Mouse (Mus musculus) megakaryocyte progenitor cell, adult 5-6 weeks (primary cell): ENCODE results near the gene Lin28a. TPM values are rescaled to one million over a fixed set of nuclear protein-coding genes. Genes with fewer than 3 reads are reported as not detected.

Source experiments
- ATAC-seq: replicated peaks from 2 replicates; pipeline ENCODE4 v1.8.0; 2016; ENCODE audit warnings: mild to moderate bottlenecking, moderate TSS enrichment, inconsistent platforms; ENCODE audit not compliant: poor library complexity
- total RNA-seq, 2 experiments: library from RNA; stranded (forward) in 1 of 2; stranded (reverse) in 1 of 2; fragments of 157-497, 149-512 nt in 1 of 2; fragments of 200-1000 nt in 1 of 2; gene quantifications; 2 replicates each; pipeline versions ENCODE4 v1.2.3 to v1.2.4; 2015 to 2017

The Lin28a gene
- total RNA-seq, 2 experiments from 2014 or later, result 4.7 to 31.2 TPM

- ATAC-seq, result no peak
These were observed 1.2 kb upstream of the Lin28a start for GRCm38 (mm10) chr4:134019641-134020351.

DNA sequence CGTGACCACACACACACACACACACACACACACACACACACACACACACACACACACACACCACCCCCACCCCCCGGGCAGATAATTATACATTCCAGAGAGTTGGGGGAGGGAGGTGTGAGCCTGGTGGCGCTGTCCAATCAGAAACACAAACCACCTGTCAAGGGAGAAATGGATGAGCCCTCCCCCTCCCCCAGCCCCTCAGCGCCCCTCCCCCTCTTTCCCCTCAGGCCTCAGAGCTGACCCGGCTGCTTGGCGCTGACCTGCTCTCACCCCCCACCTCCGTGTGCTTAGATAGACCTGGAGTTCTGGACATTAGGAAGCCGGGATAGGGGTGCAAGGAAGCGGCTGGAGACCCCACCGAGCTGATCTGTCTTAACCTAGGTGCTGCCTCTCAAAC, 569 bp upstream of the Lin28a start:
- ATAC-seq, result no peak

- no peak for ATAC-seq
These were observed 433 bp downstream of the Lin28a start for GRCm38 (mm10) chr4:134018038-134018778.

- ATAC-seq, result no peak
These were observed 1.3 kb downstream of the Lin28a start for GRCm38 (mm10) chr4:134017201-134017865.

- ATAC-seq, result no peak
These were observed 1.9 kb downstream of the Lin28a start for GRCm38 (mm10) chr4:134016767-134017166.

DNA sequence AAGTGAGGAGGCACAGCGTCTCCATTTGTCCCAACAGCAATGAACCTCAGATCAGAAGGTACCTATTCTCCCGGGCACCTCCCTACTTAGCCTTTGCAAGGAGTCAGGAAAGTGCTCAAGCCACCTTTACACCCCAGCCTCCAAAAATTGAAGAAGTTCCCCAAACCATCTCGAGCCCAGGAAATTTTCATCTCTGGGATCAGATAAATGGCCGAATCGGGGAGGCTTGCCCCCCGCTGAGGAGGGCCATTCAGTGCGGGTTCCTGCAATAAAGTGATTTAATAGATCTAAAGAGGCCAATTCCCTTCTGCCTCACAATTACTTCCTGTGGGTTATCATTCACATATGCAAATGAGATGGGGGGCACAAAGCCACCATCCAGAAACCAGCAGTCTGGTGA, 2.4 kb downstream of the Lin28a start:
- ATAC-seq, result no peak

DNA sequence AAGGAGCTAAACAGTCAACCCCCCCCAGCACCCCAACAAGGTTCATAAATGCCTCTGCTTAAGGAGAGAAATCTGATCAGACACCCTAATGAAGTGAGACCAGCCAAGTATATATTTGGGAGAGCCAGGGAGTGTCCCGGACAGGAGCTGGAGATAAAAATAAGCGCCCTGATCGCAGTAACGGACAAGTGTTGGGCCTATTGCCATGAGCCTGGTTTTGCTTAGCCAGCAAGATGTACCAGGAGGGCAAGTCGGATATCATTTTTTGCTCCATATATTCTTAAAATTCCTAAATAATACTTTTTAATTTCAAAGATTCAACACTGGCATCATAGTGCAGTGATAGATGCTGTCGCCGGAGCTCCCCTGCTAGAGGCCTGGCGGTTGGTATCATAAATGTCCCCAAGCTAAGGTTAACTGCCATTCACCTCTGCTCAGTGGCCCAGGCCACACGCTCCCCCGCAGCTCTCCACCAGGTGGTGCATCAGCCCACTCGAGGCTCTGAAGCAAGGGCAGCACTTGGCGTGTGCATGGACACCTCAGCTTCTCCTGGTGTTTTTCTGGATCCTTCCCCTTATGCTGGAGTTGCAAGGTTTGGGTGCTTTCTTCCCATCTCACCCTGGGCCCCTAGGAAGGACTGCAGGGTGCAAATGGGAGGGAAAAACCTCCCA, 5.6 kb downstream of the Lin28a start:
- ATAC-seq, result peak; percentile 66

- 0 out of 2 replicates have a peak, but pooled peaks have one; percentile 14 for ATAC-seq
These were observed 6.9 kb downstream of the Lin28a start for GRCm38 (mm10) chr4:134011450-134012414.

DNA sequence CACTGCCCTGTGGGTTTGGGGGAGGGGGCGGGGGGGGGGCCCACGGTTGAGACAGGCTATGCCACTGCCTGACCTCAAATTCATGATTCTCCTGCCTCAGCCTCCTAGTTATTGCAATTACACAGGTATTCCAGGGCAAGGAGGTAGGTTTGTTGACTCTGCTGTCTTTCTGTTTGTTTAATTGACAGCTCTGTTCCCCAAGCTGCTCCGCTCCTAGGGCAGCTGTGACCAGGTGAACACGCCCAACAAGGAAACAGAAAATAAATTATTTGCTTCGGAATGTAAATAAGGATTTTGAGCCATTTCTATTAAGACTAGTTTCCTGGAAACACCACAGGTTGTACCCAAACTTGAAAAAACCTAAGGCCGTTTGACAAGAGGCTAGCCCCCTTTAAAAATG, 8.9 kb downstream of the Lin28a start:
- ATAC-seq, result no peak

- ATAC-seq, result no peak
These were observed 11.8 kb downstream of the Lin28a start for GRCm38 (mm10) chr4:134006845-134007244.

DNA sequence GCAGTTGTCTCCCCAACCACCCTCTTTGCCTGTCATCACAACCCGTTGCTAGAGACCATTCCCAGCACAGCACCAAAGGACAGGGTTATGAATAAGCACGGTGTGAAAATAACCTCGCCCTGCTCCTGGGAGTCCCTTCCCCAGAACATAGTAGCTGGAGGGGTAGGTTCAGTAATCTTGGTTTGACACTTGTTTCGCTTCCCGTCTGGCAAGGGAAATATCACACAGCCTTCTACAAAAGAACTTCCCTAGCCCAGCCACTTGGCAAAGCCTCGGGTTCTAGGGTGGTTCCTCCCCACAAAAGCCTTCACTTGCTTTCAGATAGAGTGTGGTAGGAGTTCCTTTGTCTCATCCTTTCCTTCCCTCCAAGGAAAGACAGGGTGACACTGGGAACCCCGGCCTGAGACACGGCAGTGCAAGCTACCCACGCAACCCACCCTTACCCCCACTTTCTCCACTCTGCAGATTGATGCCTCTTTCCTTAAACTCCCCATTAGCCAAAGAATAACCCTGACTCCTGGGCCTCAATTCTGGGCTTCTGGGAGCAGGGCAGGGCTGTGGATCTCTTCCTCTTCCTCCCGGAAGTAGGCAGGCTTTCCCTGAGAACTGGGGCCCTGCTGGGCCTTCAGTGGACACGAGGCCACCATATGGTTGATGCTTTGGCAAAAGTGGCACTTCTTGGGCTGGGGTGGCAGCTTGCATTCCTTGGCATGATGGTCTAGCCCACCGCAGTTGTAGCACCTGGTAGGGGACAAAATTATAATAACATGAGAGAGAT, 12.9 kb downstream of the Lin28a start:
- ATAC-seq, result peak; percentile 11

- no peak for ATAC-seq
These were observed 15.7 kb downstream of the Lin28a start for GRCm38 (mm10) chr4:134002903-134003302.

- ATAC-seq, result no peak
These were observed 16.4 kb downstream of the Lin28a start for GRCm38 (mm10) chr4:134002246-134002645.

- no peak for ATAC-seq
These were observed 16.9 kb downstream of the Lin28a start for GRCm38 (mm10) chr4:134001710-134002109.

- peak; percentile 99 for ATAC-seq
These were observed 17.9 kb downstream of the Lin28a start, which contains the start of gene Dhdds for GRCm38 (mm10) chr4:134000466-134001438. TSS of gene Dhdds (minus strand) at chr4:134000918.

- ATAC-seq, result no peak
These were observed 23.9 kb downstream of the Lin28a start for GRCm38 (mm10) chr4:133994697-133995096.

DNA sequence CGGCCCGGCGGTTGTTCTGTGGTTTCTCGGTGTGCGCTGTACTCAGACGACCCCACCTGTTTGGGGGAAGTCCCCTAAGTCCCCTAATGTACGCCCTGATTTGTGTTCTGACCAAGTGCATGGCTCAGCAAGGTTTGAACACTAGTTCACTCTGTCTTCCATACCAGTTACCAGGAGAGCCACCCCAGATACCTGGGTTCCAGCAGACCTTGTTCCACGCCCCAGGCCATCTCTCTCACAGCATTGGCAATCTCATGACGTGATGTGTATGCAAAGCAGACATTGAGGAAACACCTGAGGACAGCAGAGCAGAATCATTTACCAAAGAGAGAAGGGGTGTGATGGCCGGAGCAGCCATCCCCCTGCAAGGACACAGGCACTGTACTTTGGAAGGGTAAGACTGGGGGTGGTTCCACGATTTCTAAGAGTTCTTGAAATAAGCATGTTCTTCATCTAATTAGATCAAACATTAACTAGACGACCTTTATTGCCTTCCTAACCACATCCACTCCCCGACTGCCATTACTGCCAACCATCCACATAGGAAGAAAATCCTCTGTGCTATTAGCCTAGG, 27.5 kb downstream of the Lin28a start:
- ATAC-seq, result no peak

DNA sequence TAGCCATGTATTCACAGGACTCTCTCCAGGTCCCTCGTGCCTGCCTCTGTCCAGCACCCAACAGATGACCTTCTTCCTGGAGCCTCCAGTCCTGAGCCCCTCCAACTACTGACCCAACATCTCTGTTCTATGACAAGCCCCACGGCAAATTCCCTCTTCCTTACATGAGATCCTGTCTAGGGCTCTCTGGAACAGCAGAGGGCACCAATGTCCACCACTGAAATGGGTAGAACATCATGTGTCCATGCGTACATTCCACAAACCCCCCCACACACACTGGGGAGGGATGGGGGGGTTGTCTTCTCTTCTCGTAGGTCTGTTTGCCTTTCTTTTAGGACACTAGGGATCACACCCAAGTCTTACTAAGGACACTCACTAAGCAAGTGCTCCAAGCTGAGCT, 28.6 kb downstream of the Lin28a start:
- no peak for ATAC-seq
